Mouse (Mus musculus) c-Kit-positive CD71-positive TER-119-positive erythroid progenitor cells, embryonic 14.5 days (primary cell): ENCODE results near the gene Dlgap1.

ENCODE experiments used
- DNase-seq: peaks from one replicate; pipeline ENCODE4 v3.0.0-alpha.2; 2013; ENCODE audit warnings: low spot score

Gene Dlgap1

DNA sequence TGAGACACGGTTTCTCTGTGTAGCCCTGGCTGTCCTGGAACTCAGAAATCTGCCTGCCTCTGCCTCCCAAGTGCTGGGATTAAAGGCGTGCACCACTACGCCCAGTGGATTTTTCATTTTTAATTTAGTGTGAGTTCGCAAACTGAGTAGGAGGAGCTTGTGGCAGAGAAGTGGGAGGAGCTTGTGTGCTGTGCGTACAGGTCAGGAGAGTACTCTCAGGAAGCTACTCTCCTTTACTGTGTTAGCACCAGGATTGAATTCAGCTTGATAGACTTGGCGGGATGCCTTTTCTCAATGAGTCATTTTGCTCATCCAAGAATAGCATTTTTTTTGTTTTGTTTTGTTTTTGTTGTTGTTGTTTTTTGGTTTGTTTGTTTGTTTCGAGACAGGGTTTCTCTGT is 793.1 kb downstream of the Dlgap1 start:
- no peak for DNase-seq

DNA sequence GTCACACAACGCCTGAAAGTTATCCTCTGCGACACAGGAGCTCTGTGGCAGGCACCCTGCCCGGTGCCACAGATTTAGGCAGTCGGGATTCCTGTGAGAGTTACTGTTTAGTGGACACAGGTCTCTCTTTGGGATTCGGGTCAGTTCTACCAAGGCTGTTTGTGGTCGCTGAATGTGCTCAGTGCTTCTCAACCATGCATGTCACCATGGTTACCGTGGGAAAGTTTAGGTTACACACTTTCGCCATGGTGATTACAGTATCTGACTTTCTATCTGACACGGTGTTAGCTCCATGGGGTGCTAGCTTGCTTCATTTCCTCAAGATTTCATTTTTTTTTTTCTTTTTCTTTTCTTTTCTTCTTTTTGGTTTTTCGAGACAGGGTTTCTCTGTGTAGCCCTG is 793.8 kb downstream of the Dlgap1 start:
- no peak for DNase-seq

DNA sequence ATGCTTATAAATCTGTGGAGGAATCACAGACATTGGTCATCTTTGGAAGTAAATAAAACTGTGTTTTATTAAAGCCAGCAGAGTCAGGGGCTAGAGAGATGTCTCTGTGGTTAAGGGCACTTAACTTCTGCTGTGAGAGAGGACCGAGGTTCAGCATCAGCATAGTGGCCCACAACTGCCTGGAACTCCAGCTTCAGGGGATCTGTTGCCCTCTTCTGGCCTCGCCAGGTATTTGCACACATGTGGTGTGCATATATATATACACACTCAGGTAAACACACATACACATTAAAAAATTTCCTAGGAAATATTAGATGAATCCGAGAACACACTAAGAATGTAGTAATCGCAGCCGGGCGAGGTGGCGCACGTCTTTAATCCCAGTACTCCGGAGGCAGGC is 796.5 kb downstream of the Dlgap1 start:
- DNase-seq = no peak

DNA sequence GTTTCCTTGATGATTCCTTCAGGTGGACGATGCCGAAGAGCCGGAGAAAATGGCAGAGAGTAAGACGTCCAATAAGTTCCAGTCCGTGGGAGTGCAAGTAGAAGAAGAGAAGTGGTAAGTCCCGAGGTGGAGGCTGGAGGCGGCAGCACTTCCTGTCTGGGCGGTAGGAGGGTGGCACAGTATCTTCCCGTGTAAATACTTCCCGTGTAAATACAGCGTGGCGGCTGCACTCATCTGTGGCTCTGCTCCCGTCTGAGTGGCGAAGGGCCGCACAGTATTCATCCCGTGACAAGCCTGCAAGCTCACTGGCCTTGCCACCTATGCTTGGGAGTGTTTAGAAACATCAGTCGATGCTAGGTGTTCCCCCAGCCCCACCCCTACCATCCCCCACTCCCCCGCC is 797.1 kb downstream of the Dlgap1 start:
- no peak for DNase-seq

DNA sequence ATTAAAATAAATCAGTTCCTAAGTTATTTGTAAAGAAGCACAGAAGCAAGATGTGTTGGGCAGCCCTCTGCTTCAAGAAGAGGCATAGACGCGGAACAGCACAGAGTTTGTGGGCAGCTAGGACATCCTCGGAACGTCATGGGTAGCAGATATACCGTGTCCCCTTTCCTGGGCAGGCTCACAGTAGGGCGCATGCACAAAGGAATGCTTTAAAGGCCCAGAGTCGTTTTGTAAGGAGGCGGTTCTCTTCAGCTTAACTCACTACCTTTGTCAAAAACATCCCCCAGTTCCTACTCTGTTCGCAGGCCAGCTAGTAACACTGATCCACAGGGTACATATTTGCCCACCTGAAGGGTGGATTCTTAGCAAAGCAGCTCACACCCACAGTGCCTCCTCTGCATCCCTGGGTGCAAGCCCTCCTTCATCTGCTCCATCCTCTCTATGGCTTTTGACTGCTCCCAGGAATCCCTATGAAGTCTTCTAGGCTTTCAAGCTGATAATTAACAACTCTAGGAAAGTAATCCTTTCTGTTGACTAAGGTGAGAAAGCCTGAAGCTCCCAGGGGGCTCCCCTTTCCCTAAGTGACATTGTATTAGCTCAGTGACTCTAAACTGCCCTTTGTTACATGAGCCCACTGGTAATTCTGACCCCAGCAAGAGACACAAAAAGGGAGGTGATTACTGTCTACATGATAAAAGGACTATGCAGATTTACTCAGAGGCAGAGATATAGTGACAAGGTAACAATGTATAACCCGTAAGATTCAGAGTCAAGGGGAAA is 803.4 kb downstream of the Dlgap1 start:
- no peak for DNase-seq

DNA sequence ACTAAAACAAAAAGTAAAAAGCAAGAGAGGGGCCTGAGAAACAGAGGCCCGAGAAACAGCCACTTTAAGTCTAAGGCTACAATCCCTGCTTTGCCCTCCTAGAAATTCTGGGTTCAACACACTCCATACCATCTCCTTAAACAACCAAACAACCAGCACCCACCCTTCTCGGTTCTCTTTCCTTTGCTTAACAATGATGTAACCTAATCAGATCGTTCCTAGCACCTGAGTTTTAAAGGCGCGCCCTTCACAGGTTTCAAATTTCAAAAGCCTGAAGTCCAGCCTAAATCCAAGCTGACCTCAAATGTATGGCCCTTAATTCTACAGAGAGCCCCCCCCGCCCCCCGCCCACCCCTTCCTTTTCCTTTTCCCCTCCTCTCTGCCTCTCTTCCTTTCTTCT is 810.9 kb downstream of the Dlgap1 start:
- no peak for DNase-seq

DNA sequence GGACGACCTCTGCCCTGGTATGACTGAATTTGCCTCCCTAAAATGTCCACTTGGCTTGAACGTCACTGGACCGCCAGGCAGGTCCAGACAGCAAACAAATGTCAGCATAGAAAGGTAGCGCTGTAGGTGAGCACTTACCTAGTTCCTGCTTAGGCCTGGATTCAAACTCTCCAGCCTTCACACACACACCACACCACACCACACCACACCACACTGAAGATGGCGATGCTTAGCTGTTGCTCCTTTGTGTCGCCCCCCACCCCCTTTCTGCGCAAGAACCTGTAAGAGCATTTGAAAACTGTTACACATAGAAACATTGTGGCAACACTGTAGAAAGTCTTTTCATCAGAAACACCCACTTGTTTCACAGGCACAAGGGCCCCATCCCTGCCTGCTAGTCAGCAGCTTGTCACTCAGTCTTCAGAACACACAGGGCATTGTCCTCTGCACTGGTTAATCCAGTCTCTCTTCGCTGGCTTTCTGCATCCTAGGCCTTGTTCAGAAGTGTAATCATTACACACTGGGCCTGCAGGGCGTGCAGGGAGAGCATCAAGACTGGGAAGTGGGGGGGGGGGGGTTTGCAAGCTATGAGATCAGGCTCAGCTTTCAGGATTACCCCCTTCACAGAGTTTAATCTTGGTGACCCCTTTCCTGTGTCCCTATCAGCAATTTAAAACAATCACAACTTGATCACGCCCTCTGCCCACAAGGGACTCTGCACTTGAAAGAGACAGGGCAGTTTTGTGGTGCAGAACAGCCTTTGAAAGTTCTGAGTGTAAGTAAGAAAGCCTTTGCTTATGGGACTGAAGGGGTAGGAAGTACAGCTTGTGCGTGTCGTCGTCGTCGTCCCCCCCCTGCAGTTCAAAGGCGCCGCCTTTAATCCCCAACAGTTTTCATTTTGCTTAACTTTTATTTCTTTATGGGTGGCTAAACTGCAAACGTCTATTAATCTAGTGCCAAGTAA is 812.1 kb downstream of the Dlgap1 start:
- no peak for DNase-seq

DNA sequence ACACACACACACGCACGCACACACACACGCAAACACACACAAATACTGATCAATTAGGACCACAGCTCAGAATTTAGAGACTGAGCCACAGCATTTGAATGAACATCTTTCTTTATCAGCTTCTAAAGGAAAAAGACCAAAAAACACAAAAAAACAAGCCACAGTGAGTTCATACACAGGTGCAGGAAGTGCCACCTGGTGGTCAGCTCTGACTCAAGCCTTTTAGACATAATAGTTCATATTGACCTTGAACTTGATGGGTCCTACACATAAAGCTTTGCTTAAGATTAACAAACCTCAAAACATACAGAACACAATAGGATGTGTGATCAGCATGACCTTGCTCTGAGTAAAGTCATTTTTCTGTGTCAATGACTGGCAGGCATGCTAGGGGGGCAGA is 814.4 kb downstream of the Dlgap1 start:
- no peak for DNase-seq

DNA sequence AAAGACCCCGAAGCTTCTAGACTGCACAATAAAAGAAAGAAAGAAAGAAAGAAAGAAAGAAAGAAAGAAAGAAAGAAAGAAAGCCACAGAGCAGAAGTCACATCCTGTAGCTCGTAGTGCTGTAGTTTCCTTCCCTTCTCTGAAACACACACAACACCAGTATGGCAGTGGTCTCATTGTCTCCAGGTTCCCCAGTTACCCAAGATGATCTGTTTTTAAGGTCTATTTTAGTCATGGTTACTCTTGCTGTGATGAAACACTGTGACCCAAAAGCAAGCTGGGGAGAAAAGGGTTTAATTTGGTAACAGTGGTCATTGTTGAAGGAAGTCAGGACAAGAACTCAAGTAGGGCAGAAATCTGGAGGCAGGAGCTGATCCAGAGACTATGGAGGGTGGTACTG is 818.5 kb downstream of the Dlgap1 start:
- DNase-seq = no peak

DNA sequence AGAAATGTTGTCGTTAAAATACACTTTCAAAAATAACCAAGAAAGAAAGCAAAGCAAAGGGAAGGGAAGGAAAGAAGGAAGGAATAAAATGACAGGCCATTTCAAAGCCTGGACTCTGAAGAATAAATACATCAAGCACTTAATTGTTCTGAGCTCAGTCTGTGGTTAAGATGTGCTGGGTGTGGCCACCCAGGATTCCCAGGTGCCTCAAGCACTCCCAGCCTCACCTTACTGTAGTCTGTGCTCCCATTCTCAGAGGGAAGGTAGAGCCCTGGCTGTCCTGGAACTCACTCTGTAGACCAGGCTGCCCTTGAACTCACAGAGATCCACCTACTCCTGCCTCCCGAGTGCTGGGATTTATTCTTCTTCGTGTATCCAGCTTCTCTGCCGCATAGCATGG is 821.9 kb downstream of the Dlgap1 start:
- DNase-seq = no peak

DNA sequence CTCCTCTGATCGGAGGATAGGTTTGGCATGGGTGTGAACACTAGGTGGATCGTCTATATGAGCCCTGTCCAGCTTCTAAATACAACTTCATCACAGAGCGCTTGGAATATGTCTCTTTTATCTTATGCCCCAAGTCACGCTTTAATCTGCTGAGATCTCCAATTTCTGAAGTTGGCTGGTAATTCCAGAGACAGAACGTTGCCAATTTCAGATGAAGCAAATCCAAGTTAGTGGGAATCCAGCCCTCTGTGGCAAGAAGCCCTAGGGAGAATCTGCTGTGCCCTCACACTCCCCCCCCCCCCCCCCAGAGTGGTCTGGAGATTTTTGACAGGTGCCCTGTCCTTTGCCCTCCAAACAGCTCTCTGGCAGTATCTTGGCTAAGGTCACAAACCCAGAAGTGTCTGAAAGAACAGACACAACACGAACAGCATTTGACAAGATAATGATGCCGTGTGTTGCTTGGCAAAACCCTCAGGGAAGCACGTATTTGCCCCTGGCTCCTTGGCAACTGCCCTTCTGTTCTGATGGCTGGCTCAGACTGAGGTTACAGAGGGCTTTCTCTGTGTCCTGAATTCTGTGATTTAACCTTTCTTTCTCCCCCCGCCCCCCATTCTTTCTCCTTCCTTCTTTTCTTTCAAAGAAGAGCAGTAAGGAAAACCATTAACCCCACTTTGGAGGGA is 822.9 kb downstream of the Dlgap1 start:
- DNase-seq = no peak

DNA sequence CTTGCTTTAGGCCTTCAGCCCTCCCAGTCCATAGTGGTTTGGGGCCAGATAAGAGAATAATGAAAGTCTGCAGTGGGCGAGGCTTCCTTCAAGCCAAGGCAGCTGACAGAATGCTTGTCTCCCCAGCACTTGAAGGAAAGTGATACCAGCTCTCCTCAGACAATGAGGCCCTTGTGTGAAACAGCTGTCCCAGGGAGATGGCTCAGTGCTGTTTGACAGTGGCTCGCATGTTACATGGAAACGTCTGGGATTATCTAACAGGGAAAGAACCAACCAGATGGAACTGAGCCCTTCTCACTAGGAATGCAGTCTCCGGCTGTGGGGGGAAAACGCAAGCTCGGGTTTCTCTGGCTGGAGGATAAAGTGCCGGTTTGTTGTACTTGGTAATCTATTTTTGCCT is 825.4 kb downstream of the Dlgap1 start:
- no peak for DNase-seq

DNA sequence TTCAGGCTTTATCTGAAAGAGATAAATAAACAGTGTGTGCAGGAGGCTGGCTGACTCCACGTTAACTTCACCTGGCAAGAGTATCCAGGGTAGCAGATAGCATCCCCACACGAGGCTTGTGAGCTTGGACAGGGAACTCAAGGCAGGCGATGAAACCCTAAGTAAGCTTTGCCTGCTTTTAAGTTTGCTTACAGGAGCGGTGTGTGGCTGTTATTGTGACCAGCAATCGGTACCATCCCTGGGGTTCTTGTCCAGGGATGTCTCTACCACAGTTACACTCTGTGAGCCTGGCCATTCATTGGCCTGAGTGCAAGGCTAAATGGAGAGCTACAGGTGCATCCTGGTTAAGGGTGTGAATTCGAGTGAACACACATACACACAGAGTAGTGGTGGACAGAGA is 825.8 kb downstream of the Dlgap1 start:
- DNase-seq = no peak

DNA sequence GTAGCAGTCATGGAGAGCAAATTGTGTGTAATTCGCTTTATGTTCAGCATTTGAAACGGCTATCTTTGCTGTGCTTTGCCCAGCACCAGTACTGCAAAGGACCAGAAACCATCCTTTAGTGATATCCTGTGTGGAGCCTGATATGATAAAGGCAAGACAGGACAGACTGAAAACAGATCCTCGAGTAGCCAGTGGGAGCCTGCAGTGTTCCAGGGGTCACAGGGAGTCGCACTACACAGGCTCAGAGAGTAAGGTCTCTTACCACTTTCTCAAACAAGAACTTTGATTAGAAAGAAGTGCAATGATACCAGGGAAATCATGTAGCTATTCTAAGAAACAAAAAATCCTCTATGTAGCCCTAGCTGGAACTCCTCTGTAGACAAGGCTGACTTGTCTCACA is 826.3 kb downstream of the Dlgap1 start:
- DNase-seq = no peak

DNA sequence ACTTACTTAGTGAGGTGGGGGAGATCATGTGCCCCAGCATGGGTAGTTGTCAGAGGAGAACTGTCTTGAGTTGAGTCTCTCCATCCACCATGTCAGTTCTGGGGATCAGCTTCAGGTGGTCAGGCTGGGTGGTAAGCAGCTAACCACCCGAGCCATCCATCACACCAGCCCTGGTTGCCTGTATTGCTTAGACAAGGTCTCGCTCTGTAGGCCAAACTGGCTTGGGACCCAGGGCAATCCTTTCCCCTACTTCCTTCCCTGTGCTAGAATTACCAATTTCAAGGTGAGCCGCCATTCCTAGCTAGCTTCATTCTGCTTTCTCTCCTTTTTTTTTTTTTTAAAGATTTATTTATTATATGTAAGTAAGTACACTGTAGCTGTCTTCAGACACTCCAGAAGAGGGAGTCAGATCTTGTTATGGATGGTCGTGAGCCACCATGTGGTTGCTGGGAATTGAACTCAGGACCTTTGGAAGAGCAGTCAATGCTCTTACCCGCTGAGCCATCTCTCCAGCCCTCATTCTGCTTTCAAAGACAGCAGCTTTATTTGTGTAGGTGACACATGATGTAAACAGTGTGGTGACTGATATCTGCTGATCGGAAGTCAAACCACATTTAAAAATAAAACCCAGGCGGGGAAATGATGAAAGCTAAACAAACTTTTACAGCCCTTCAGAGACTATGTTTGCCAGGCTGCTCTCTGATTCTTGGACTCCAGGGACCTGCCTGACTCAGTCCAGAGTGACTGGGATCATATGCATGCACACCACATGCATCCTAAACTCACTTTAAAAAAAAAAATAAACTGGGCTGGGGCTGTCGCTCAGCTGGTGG is 828.3 kb downstream of the Dlgap1 start:
- no peak for DNase-seq

DNA sequence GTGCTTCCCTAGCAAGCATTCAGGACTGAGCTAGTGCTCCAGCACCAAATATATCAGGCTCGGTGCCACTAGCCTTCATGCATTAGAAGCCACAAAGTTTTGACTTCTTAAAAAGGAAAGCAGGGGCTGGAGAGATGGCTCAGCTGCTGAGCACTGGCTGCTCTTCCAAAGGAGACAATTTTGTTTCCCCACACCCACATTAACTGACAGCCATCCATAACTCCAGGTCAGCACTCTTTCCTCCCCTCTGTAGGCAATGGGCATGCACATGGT is 828.8 kb downstream of the Dlgap1 start:
- no peak for DNase-seq

DNA sequence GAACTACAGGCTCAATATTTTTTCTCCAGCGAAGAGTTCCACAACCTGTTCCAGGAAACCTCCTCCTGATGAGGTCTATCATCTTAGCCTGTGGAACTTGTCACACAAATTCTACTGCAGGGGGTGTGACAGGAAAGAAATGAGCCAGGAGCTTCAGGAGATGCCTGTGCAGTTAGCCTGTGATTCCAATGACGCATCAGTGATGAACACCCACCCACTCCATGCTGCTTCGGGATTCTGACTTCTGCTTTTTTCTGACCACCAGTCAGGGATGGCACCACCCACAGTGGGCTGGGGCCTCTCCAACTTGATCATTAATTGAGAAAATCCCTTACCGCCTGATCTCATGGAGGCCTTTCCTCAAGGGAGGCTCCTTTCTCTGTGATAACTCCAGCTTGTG is 830.4 kb downstream of the Dlgap1 start:
- no peak for DNase-seq

DNA sequence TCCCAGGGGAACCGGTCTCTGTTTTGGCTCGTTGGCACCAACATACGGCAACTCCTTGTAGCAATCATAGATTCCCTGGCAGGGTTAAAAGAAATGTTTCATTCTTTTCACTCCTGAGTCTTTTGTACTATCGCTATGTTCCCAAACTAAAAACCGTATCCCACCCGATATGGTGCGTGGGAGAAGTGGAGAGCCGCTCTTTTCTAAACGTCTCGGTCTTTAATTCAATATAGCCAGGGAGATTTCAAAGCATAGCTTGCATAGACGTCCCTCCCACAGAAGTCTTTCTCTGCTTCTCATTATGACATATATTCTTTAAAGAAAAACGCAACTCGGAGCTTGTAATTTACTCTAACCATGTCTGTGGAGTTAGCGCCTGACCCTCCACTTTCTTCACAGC is 833.1 kb downstream of the Dlgap1 start:
- no peak for DNase-seq

DNA sequence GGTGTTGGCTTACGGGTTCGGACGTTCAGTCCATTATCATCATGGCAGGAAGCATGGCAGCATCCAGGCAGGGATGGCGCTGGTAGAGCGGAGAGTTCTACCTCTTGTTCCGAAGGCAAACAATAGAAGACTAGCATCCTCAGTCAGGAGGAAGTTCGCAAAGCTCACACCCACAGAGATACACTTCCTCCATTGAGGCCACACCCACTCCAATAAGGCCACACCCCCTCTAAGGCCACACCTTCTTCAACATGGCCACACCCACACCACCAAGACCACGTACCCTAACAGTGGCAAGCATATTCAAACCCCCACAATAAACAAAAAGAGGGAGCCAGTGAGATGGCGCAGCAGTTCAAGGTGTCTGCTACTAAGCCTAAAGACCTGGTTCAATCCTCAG is 837.0 kb downstream of the Dlgap1 start:
- DNase-seq = no peak

DNA sequence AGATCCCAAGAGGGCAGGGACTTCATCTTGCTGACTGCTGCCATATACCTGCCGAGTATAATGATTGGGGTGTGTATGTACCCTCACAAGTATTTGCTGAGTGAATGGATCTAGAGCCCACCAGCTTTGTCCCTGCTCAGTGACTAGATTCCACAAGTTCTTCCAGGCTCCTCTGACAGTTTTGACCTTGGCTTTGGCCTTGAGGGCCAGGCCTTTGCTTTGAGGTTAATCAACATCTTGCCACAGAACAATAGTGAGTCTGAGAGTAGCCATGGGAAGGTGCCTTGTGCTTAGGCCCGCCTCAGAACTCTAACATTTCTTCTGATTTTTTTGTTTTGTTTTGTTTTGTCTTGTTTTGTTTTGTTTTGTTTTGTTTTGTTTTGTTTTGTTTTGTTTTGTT is 837.7 kb downstream of the Dlgap1 start:
- DNase-seq = no peak

DNA sequence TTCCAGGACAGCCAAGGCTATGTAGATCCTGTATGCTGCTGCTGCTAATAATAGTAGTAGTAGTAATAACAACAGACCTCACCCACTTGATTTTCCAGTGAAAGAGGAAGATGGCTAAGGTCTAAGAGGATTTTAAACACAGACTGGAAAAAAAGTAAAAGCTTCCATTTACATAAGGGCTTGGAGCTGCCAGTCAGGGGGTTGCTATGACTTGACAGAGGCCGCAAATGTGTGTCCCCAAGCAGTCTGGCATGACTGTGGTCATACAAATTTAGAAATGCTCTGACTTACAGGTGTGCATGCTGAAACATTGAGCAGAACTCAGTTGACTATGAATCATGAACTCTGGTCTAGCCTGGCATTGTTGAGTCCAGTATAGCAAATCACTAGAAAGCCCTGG is 839.0 kb downstream of the Dlgap1 start:
- no peak for DNase-seq

DNA sequence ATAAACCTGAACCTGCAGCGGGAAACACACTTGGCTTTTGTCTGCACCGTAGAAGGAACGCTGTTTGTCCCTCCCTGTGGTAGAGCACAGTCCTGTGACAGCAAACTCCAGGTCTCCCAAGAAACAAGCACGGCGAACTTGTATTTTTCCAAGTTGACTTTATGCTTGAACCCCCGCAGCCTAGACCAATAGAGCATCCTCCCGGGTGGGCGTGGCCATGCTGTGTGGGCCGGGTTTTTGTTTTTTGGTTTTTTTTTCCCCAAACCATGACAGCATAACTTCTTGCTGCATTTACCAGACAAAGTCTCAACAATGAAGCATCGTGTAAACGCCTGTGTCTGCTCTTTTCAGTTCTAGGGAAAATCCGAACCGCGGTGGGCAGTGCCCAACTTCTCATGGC is 840.0 kb downstream of the Dlgap1 start:
- DNase-seq = no peak
